Mouse (Mus musculus) lung, adult 2 months (tissue): ENCODE data around the gene Syde2.

Experiments used
- CTCF ChIP-seq: fragments of 200-500 bp; IDR thresholded peaks from 2 replicates; pipeline ENCODE4 v1.5.1; 2011; ENCODE audit warnings: mild to moderate bottlenecking, low read length, control low read depth; ENCODE audit not compliant: insufficient read depth
- POLR2A ChIP-seq: fragments of 200-500 bp; IDR thresholded peaks from 2 replicates; pipeline ENCODE4 v1.6.1; 2011; ENCODE audit warnings: low read depth, mild to moderate bottlenecking, control low read depth, low read length, borderline replicate concordance; ENCODE audit errors: extremely low read depth

DNA sequence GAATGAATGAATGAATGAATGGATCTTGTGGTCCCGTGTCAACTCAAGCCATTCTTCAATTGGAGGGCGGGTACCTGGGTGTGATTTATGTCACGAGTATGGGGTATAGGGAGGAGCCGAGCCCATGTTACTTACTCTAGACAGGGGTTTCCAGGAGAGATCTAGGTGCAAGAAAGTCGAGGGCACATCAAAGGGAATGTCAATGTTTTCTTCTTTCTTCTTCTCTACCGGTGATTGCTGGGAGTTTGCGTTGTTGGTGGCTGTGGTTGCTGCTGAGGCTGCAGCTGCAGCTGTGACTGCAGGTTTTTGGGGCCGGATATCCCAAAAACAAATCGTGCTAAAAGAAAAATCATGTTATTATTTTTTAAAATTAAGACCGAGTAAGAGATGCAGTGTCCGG lies 75.5 kb downstream of the Syde2 start:
- no peak for TF ChIP-seq POLR2A
- TF ChIP-seq CTCF = no peak
